Mouse (Mus musculus) lung, adult 2 months (tissue): ENCODE data around the gene Zfp827.

Source experiments
- CTCF ChIP-seq: fragments of 200-500 bp; IDR thresholded peaks from 2 replicates; pipeline ENCODE4 v1.5.1; 2011; ENCODE audit warnings: mild to moderate bottlenecking, low read length, control low read depth; ENCODE audit not compliant: insufficient read depth
- POLR2A ChIP-seq: fragments of 200-500 bp; IDR thresholded peaks from 2 replicates; pipeline ENCODE4 v1.6.1; 2011; ENCODE audit warnings: low read depth, mild to moderate bottlenecking, control low read depth, low read length, borderline replicate concordance; ENCODE audit errors: extremely low read depth

- TF ChIP-seq POLR2A (no peak), CTCF (no peak)
Measured at GRCm38 (mm10) chr8:79175991-79176390, 147.8 kb downstream of the Zfp827 start.
